Mouse (Mus musculus): ENCODE results near the gene Tuba4a. TPM values are rescaled to one million over a fixed set of nuclear protein-coding genes. Genes with fewer than 3 reads are reported as not detected.
"Not testable (repeated sequence)": the region's sequence is repeated elsewhere in the genome, so short reads cannot be mapped to it uniquely, and the experiment has no call there.

Tuba4a gene
- total RNA-seq, 1 experiment from 2014 or later, result 55.7 TPM

- no peak for ATAC-seq (replicated peaks; ENCODE audit: insufficient number of reproducible peaks, low FRiP score, low TSS enrichment, poor library complexity, severe bottlenecking)
These were observed 19.9 kb upstream of the Tuba4a start for GRCm38 (mm10) chr1:75239591-75239990.

DNA sequence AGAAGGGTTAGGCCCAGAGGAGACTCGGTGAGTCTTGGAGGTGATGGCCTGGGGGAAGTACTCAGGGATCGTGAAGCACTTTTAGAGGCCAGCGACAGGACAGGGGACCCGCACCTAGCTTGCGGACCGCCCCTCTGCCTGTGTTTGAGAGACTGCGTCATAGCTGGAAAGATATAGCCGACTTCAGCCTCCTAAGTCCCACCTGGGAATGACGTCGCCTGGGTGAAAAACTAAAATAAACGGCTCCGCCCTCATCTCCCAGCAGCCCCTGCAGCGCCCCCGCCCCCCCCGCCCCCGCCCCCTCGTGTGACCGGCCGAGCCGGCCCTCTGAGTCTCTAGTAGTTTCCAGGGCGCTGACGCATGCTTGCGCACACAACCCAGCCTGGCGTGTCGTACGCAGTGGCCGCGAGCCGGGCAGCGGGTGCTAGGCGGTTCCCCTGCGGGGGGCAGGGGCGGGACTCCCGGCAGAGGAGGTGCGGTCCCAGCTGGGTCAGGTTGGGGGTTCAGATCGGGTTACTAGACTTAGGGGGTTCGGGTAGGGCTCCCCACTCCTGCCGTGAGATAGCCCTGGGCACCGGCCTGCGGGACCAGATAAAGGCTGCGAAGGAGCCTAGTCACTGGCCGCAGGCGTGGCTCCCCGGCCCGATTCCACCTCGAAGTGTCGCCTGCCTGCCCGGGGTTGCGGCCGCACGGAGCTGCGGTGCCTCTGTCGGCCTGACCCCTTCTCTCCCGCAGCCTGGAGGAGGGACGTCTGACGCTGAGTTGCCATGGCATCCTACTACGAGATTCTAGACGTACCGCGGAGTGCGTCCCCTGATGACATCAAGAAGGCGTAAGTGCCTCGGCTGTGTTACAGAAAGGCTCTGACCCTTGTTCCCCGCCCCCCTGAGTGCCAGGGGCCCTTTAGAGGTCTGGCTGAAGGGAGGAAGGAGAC, 16.7 kb upstream of the Tuba4a start, which contains the start of gene Dnajb2:
Gene Dnajb2 (plus strand): TSS at position 290 of the 934 bp plus-strand sequence.
- ATAC-seq (replicated peaks; ENCODE audit: insufficient number of reproducible peaks, low FRiP score, low TSS enrichment, poor library complexity, severe bottlenecking), result peak; percentile 73

GRCm38 (mm10) chr1:75234606-75235005, 14.9 kb upstream of the Tuba4a start:
- ATAC-seq (replicated peaks; ENCODE audit: insufficient number of reproducible peaks, low FRiP score, low TSS enrichment, poor library complexity, severe bottlenecking), result peak; percentile 70

GRCm38 (mm10) chr1:75232489-75232888, 12.8 kb upstream of the Tuba4a start:
- not testable (repeated sequence) for ATAC-seq (replicated peaks; ENCODE audit: insufficient number of reproducible peaks, low FRiP score, low TSS enrichment, poor library complexity, severe bottlenecking)

DNA sequence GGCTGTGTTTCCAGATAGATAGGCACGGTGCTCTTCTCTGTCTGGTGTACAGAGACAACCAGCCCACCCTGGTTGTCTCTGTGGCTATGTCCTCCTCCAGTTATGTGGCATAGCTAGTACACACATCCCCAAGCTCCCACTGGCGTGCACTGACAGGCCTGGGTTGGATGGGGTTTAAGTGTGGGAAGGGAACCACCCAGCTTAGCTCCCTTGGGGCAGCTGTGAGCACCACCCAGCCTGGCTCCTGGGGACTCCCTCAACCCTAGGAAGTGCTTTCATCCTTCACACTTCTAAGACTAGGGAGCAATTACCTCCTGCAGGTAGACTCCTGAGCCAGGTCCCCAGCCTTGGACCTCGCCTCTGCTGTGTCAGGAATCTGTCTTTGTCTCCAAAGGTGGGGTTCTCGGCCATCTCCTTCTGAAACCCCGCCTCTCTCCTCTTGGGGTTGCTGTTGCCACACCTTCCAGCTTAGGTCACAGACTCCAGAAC, 12.0 kb upstream of the Tuba4a start, which contains the start of gene A630095N17Rik:
Gene A630095N17Rik (minus strand): TSS at position 439 of the 489 bp plus-strand sequence.
- ATAC-seq (replicated peaks; ENCODE audit: insufficient number of reproducible peaks, low FRiP score, low TSS enrichment, poor library complexity, severe bottlenecking), result no peak

DNA sequence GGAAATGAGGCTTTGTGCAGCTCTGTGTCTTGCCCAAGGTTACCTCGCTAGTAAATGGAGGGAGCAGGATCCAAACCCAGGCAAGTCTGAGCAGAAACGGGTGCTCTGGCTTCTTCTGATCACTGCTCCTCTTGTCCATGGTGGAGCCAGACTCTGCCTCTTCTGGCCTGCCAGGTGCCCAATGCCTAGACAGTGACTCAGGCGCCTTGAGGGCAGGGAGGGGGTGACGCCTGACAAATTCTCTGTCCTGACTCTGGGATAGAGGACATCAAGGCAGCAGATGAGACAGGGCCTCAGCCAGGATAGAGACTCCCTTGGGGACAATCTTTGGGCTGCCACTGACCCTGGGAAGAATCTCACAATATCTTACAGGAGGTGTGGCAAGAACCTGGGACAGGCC, 11.6 kb upstream of the Tuba4a start:
- ATAC-seq (replicated peaks; ENCODE audit: insufficient number of reproducible peaks, low FRiP score, low TSS enrichment, poor library complexity, severe bottlenecking), result no peak

DNA sequence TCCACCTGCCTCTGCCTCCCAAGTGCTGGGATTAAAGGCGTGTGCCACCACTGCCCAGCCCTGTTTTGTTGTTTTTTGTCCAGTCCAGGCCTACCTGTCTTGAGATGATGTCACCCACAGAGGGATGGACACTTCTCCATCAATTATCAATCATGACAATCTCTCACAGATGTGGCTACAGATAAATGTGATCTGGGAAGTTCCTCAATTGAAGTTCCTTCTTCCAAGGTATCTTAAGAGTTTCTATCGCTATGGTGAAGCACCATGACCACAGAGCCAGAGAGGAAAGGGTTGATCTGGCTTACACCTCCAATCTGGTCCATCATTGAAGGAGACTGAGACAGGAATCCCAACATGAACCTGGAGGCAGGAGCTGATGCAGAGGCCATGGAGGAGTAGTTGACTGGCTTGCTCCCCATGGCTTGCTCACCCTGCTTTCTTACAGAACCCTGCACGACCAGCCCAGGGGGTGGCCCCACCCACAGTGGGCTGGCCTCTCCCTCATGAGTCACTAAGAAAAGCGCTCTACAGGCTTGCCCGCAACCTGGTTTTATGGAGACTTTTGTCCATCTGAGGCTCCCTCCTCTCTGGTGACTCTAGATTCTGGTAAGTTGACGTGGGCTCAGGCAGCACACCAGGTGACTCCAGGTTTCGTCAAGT, 10.8 kb upstream of the Tuba4a start:
- ATAC-seq (replicated peaks; ENCODE audit: insufficient number of reproducible peaks, low FRiP score, low TSS enrichment, poor library complexity, severe bottlenecking), result 0 out of 2 replicates have a peak, but pooled peaks have one; percentile 7

- ATAC-seq (replicated peaks; ENCODE audit: insufficient number of reproducible peaks, low FRiP score, low TSS enrichment, poor library complexity, severe bottlenecking), result no peak
These were observed 9.5 kb upstream of the Tuba4a start for GRCm38 (mm10) chr1:75229158-75229557.

DNA sequence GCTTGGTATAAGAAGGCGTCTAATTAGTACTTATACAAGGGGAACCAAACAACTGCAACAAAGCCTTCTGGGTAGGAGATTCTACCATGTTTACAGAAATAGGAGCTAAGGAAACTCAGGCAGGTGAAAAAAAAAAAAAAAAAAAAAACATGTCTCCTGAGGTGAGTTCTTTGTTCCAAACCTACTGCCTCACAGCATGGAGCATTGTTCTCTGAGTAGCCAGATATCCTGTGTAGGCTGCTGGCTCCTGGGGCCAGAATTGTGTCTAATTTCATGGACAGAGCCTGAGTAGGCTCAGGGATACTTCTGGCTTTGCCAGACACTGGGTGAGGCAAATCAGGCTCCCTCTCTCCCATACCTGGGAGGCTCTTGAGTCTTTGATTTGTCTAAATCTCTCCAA, 8.0 kb upstream of the Tuba4a start:
- ATAC-seq (replicated peaks; ENCODE audit: insufficient number of reproducible peaks, low FRiP score, low TSS enrichment, poor library complexity, severe bottlenecking), result no peak

GRCm38 (mm10) chr1:75226138-75226537, 6.5 kb upstream of the Tuba4a start:
- no peak for ATAC-seq (replicated peaks; ENCODE audit: insufficient number of reproducible peaks, low FRiP score, low TSS enrichment, poor library complexity, severe bottlenecking)

GRCm38 (mm10) chr1:75225473-75225872, 5.8 kb upstream of the Tuba4a start:
- ATAC-seq (replicated peaks; ENCODE audit: insufficient number of reproducible peaks, low FRiP score, low TSS enrichment, poor library complexity, severe bottlenecking), result no peak

DNA sequence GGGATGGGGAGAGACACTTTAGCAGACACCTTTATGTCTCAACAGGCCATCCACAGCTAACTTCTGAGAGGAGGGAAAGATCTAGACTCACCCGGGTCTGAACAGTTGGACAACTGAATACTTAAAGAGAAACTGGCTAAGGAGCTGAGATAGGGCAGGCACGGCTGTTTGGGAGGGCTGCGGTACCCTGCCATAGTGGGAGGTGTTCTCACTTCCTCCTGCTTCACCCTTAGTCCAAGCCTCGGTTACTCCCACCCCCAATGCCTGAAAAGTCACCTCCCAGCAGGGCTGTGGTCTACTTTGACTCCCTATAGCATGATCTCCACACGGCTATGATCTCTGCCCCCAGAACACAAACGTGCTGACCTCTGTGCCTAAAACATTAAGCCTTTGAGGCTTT, 3.9 kb upstream of the Tuba4a start:
- ATAC-seq (replicated peaks; ENCODE audit: insufficient number of reproducible peaks, low FRiP score, low TSS enrichment, poor library complexity, severe bottlenecking), result no peak

DNA sequence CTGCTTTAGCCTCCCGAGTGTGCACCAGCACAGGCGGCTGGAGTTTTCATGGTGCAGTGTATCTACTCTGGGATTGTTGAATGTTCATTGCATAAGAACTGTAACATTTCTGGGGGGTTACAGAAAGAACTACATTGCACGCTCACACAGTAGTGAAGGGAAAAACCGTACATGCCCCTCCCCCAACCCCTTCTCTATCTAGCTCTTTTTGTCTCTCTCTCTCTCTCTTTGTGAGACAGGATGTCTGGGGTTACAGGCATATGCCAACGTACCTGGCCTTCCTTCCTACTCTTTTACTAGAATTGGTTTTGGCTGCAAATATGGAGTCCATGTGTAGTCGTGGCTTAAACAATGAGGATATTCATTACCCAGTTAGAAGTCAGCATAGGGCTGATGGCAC, 3.3 kb upstream of the Tuba4a start:
- no peak for ATAC-seq (replicated peaks; ENCODE audit: insufficient number of reproducible peaks, low FRiP score, low TSS enrichment, poor library complexity, severe bottlenecking)

- no peak for ATAC-seq (replicated peaks; ENCODE audit: insufficient number of reproducible peaks, low FRiP score, low TSS enrichment, poor library complexity, severe bottlenecking)
These were observed 1.9 kb upstream of the Tuba4a start for GRCm38 (mm10) chr1:75221538-75221937.

DNA sequence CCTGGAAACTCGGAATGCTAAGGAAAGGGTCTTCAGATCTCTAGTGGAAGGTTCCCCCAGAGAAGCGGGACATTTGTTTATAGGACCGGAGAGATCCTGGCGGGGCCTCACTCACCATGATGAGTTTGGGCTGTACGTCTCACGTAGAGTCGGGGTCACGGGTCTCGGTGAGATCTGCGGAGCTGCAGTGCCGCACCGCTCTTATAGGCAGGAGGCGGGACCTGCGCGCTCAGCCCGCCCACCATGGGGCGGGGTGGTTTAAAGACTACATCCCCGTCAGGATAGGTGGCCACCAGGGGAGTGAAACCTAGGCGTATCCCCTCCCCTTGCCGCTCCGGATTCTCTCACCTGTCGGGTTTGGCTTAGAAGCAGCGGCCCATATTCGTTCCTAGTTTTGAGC, 587 bp downstream of the Tuba4a start:
- peak; percentile 85 for ATAC-seq (replicated peaks; ENCODE audit: insufficient number of reproducible peaks, low FRiP score, low TSS enrichment, poor library complexity, severe bottlenecking)

- ATAC-seq (replicated peaks; ENCODE audit: insufficient number of reproducible peaks, low FRiP score, low TSS enrichment, poor library complexity, severe bottlenecking), result peak; percentile 4; the same call in 1 of the 2 replicates
These were observed 1.3 kb downstream of the Tuba4a start for GRCm38 (mm10) chr1:75218227-75219001.

DNA sequence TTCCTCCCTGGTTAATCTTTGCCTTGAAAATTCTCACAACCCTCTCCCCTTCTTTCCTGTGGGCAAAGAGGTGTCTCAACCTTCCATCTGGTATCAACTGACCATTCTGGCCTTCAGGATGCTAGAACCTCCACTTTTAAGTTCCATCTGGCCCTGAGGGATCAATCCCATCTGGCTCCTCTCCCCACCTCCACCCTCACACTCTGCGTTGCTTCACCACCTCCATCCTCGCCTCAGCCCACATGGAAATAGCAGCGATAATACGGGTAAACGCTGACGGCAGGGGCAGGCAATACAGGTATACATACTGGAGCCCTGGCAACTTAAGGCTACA, 1.8 kb downstream of the Tuba4a start:
- no peak for ATAC-seq (replicated peaks; ENCODE audit: insufficient number of reproducible peaks, low FRiP score, low TSS enrichment, poor library complexity, severe bottlenecking)

- ATAC-seq (replicated peaks; ENCODE audit: insufficient number of reproducible peaks, low FRiP score, low TSS enrichment, poor library complexity, severe bottlenecking), result no peak
These were observed 2.7 kb downstream of the Tuba4a start for GRCm38 (mm10) chr1:75216797-75217585.

All from monocyte, adult 5-6 weeks (primary cell).